Mouse (Mus musculus) heart, embryonic 11.5 days (tissue): ENCODE data around the gene Klk1b3. TPM values are rescaled to one million over a fixed set of nuclear protein-coding genes. Genes with fewer than 3 reads are reported as not detected.
"Not testable (repeated sequence)": the region's sequence is repeated elsewhere in the genome, so short reads cannot be mapped to it uniquely, and the experiment has no call there.

ENCODE experiments used
- ATAC-seq: fragments of 200-750 bp; cut with Nextera tagmentation; replicated peaks from 2 replicates; pipeline ENCODE4 v1.8.0; 2017; ENCODE audit warnings: moderate library complexity; ENCODE audit not compliant: insufficient number of reproducible peaks, low FRiP score, low TSS enrichment
- H3K27ac ChIP-seq: fragments of 300-500 bp; sonication (generic); 2 replicates; pipeline ENCODE4 v1.5.1; 2014; ENCODE audit warnings: mild to moderate bottlenecking, low read depth, low read length
- H3K27me3 ChIP-seq: fragments of 300-500 bp; sonication (generic); 2 replicates; pipeline ENCODE4 v1.6.1; 2014; ENCODE audit warnings: mild to moderate bottlenecking, low read length, mixed read lengths; ENCODE audit not compliant: control insufficient read depth, insufficient read depth
- H3K36me3 ChIP-seq: fragments of 300-500 bp; sonication (generic); 2 replicates; pipeline ENCODE4 v1.6.1; 2014; ENCODE audit warnings: mild to moderate bottlenecking, low read length, moderate library complexity, mixed read lengths; ENCODE audit not compliant: control insufficient read depth, insufficient read depth
- H3K4me1 ChIP-seq: fragments of 300-500 bp; sonication (generic); 2 replicates; pipeline ENCODE4 v1.6.1; 2014; ENCODE audit warnings: low read length; ENCODE audit not compliant: control insufficient read depth, insufficient read depth
- H3K4me2 ChIP-seq: fragments of 300-500 bp; sonication (generic); 2 replicates; pipeline ENCODE4 v1.6.1; 2014; ENCODE audit warnings: mild to moderate bottlenecking, moderate library complexity
- H3K4me3 ChIP-seq: fragments of 300-500 bp; sonication (generic); 2 replicates; pipeline ENCODE4 v1.5.1; 2014; ENCODE audit warnings: low read depth, low read length
- H3K9ac ChIP-seq: fragments of 300-500 bp; sonication (generic); 2 replicates; pipeline ENCODE4 v1.6.1; 2014; ENCODE audit warnings: mild to moderate bottlenecking, low read depth, low read length, moderate library complexity
- H3K9me3 ChIP-seq: fragments of 300-500 bp; sonication (generic); replicated peaks from 2 replicates; pipeline ENCODE4 v1.6.1; 2016; ENCODE audit warnings: low read length; ENCODE audit not compliant: control insufficient read depth
- WGBS: fragments of 180-500 bp; shearing (Covaris S2); extraction: QIAGEN DNeasy Blood & Tissue Kit; methylation state at CpG from one replicate; pipeline ENCODE4 v1.1.7; 2014; ENCODE audit not compliant: insufficient replicate concordance; 5-methylcytosine and 5-hydroxymethylcytosine counted together
- polyA plus RNA-seq: library from polyadenylated mRNA; unstranded; fragments of >200 nt; fragmentation: Nextera tagmentation; extraction: Ambion mirVana; gene quantifications from 2 replicates; pipeline ENCODE4 v1.2.1, GENCODE M21; 2014

Klk1b3 gene
- not detected in 2 replicates for polyA plus RNA-seq

DNA sequence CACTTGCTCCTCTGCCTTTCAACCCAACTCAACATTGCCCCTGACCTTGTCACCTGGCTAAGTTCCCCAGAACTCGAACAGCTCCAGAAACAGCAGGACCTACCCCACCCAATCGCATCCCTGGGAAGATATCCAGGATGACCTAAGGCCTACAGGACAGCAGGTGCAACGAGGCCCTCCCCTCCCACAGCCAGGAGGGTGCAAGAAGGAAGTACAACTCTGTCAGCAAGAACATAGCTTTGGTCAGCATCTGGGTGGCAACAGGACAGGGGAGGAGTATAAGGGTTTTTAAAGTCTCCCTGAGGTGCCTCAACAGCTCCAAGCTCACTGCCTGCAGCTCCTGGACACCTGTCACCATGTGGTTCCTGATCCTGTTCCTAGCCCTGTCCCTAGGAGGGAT lies at the start of gene Klk1b3:
Gene Klk1b3, plus strand, starts transcription at position 301 of the 400 bp plus-strand sequence.
- Histone ChIP-seq H3K9me3 (no peaks in the 10 kb centered on the region), H3K4me3 (no peak within 1 kb of the TSS), H3K36me3 (no peaks in the 10 kb centered on the region), H3K27ac (no peak within 1 kb of the TSS), H3K27me3 (no peaks in the 10 kb centered on the region), H3K4me1 (no peaks in the 10 kb centered on the region), H3K9ac (no peak within 1 kb of the TSS), H3K4me2 (no peak within 1 kb of the TSS)
- no peak for ATAC-seq
- 58% methylated on average over 3 of the region's 3 CpGs for WGBS

GRCm38 (mm10) chr7:44179299-44180045 lies 18.5 kb upstream of the Klk1b3 start:
- H3K4me1 ChIP-seq, result no peaks in the 10 kb centered on the region
- H3K9me3 ChIP-seq, result no peaks in the 10 kb centered on the region
- WGBS, result 73% methylated on average over 9 of the region's 9 CpGs
- H3K4me3 ChIP-seq, result no peak overlapping the region
- H3K36me3 ChIP-seq, result no peaks in the 10 kb centered on the region
- no peak overlapping the region for H3K4me2 ChIP-seq
- no peak overlapping the region for H3K9ac ChIP-seq
- ATAC-seq, result no peak
- no peak overlapping the region for H3K27ac ChIP-seq
- H3K27me3 ChIP-seq, result no peaks in the 10 kb centered on the region

DNA sequence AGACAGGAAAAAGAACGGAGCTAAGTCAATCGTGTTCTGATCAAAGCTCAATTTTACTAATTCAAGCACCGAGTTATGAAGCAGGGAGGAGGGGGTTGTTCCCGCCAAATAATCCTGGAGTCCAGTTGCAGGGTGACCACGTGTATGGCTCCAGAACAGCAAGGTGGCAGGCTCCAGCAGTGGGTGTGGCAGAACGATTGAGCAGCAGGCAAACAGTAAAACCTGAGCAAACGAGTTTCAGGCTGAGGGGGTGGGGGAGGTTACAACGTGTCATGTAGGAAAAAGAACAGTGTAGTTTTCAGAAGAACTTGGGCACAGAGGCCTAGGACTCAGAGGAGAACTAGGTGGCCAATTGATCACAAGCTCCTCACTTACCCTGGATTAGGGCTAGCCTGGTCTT lies 11.5 kb upstream of the Klk1b3 start:
- ATAC-seq, H3K4me1 ChIP-seq, H3K4me3 ChIP-seq, H3K9me3 ChIP-seq, H3K27ac ChIP-seq, H3K27me3 ChIP-seq, H3K9ac ChIP-seq, H3K36me3 ChIP-seq, H3K4me2 ChIP-seq: not testable (repeated sequence)
- WGBS, result 61% methylated on average over 8 of the region's 8 CpGs

GRCm38 (mm10) chr7:44187936-44188335 lies 10.1 kb upstream of the Klk1b3 start, which contains the start of gene Klk1b24:
Klk1b24 (plus strand) TSS chr7:44188236.
- not testable (repeated sequence) for H3K4me1 ChIP-seq, H3K4me3 ChIP-seq, ATAC-seq, H3K36me3 ChIP-seq, H3K4me2 ChIP-seq, H3K27me3 ChIP-seq, H3K9ac ChIP-seq, H3K27ac ChIP-seq, H3K9me3 ChIP-seq

GRCm38 (mm10) chr7:44193466-44193865 lies 4.5 kb upstream of the Klk1b3 start:
- H3K36me3 ChIP-seq, H3K4me1 ChIP-seq, H3K4me3 ChIP-seq, H3K9ac ChIP-seq, H3K9me3 ChIP-seq, H3K4me2 ChIP-seq, H3K27me3 ChIP-seq, H3K27ac ChIP-seq, ATAC-seq: not testable (repeated sequence)
- WGBS, result 62% methylated on average over 1 of the region's 1 CpGs

- WGBS, result 52% methylated on average over 3 of the region's 3 CpGs
Observed at GRCm38 (mm10) chr7:44207135-44207534, 9.1 kb downstream of the Klk1b3 start, which contains the start of gene Klk1b4. Klk1b4 (plus strand) TSS chr7:44207435.

GRCm38 (mm10) chr7:44208307-44208706 lies 10.3 kb downstream of the Klk1b3 start:
- no peaks in the 10 kb centered on the region for H3K27me3 ChIP-seq
- no peaks in the 10 kb centered on the region for H3K9me3 ChIP-seq
- H3K4me1 ChIP-seq, result no peaks in the 10 kb centered on the region
- H3K27ac ChIP-seq, result no peak overlapping the region
- H3K4me2 ChIP-seq, result no peak overlapping the region
- no peak overlapping the region for H3K4me3 ChIP-seq
- ATAC-seq, result no peak
- WGBS, result 66% methylated on average over 3 of the region's 3 CpGs
- no peak overlapping the region for H3K9ac ChIP-seq
- no peaks in the 10 kb centered on the region for H3K36me3 ChIP-seq

More at GRCm38 (mm10) chr7:44207135-44207534, 9.1 kb downstream of the Klk1b3 start, which contains the start of gene Klk1b4:
- not testable (repeated sequence) for H3K27me3 ChIP-seq, ATAC-seq, H3K9me3 ChIP-seq, H3K27ac ChIP-seq, H3K4me1 ChIP-seq, H3K9ac ChIP-seq, H3K36me3 ChIP-seq, H3K4me2 ChIP-seq, H3K4me3 ChIP-seq

DNA sequence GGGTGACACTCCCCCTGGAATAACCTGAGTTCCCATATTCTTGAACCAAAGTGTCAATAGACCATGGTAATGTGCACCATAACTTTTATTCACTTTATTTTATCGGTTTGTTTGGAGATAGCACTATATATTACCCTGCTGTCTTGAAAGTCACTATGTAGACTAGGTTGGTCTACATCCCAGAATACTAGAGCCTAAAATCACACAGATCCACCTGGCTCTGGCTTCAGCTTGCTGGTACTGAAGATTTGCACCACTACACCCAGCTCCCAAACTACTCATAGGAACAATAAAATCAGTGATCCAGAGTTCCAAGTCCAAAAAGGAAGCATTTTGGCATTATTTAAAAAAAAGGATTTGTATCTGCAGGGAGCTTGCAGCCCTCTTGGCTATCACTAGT lies 17.7 kb downstream of the Klk1b3 start, which contains the start of gene Klk1b5:
Gene Klk1b5, plus strand, starts transcription at position 301 of the 400 bp plus-strand sequence.
- H3K9me3 ChIP-seq, result no peaks in the 10 kb centered on the region
- no peaks in the 10 kb centered on the region for H3K27me3 ChIP-seq
- H3K4me2 ChIP-seq, result no peak within 1 kb of the TSS
- H3K36me3 ChIP-seq, result no peaks in the 10 kb centered on the region
- H3K9ac ChIP-seq, result no peak within 1 kb of the TSS
- no peak within 1 kb of the TSS for H3K27ac ChIP-seq
- H3K4me3 ChIP-seq, result no peak within 1 kb of the TSS
- no peak for ATAC-seq
- 76% methylated on average over 1 of the region's 1 CpGs for WGBS
- H3K4me1 ChIP-seq, result no peaks in the 10 kb centered on the region

DNA sequence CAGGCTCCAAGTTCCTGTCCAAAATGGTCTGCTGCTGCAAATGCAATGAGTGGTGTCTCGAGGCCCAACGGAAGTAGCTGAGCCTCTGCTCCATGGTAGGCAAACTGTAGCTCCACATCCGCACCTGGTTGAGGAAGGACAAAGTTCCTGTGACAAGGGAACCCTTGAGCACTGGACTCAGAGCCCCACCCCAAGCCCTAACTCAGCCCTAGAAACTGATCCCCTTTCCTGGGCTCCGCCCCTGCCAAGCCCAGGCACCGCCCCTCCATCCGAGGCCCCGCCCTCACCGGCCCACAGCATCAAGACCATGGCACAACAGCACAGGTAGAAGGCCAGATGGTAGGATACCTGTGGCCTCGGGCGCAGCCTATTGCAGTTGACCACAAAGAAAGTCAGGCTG lies 23.6 kb downstream of the Klk1b3 start:
- H3K9me3 ChIP-seq, H3K4me1 ChIP-seq, H3K27ac ChIP-seq, H3K27me3 ChIP-seq, H3K36me3 ChIP-seq, H3K9ac ChIP-seq, ATAC-seq, H3K4me2 ChIP-seq, H3K4me3 ChIP-seq: not testable (repeated sequence)
- 65% methylated on average over 8 of the region's 10 CpGs for WGBS
